Mouse (Mus musculus): ENCODE results near the gene Tm7sf3.

DNA sequence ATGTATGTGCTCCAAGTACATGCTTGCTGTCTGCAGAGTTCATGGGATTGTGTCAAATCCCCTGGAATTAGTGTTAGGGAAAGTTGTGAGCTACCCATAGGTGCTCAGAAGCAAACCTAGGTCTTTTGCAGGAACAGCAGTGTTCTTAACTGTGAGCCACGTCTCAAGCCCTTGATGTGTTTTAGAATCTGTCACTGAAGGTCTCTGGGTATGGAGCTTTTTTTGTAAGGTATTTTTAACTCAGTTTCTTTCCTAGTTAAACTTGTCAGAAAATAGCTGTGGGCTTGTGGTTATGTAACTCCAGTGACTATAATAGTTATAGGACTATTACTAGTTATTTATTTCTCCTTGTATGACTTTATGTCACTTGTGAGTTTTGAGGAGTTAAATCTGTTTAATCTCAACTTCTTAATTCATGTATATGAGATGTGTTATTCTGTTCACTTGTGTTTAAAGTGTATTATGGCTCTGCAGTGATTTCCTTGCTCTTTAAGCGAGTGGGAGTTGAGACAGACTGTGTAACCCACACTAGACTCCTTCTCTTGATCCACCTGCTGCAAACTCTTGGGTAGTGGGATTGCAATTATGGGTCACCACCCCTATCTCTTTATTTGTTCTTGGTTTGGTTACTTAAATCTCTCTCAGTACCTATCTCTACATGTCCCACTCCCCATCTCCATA lies 59.1 kb downstream of the Tm7sf3 start:
- TF ChIP-seq POLR2A (IDR thresholded peaks at IDR 0.05; ENCODE audit: low read depth, low read length) (no peak), CTCF (IDR thresholded peaks at IDR 0.05; ENCODE audit: extremely low read depth, insufficient read length, insufficient replicate concordance, low read depth, low read length) (no peak)

Data from small intestine, adult 2 months (tissue).